Mouse (Mus musculus): ENCODE results near the gene Ms4a6d. TPM values are rescaled to one million over a fixed set of nuclear protein-coding genes. Genes with fewer than 3 reads are reported as not detected.

The Ms4a6d gene
- polyA plus RNA-seq, 1 experiment: 1.5 TPM

DNA sequence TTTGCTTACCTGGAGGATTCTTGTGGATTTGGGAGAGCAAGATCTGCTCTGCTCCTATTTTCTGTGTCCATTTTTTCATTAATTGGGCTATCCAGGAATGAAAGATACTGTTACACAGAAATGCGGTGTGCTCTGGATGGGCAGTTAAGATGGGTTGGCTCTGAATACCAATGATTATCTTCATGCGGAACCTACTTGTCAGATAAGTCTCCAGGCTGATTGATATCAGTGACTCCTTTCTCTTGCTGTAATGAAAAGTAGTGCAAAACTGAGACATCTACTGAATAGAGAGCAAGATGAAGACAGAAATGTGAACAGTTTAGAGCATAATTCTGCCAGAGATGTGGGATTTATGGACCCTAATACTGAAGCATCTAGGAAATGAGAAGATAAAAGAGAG is 18.9 kb upstream of the Ms4a6d start, which contains the start of gene Ms4a2:
Ms4a2 (minus strand) TSS at position 169 of the 400 bp plus-strand sequence.
- Histone ChIP-seq H3K27ac (ENCODE audit: insufficient read depth, low read length) (no peak within 1 kb of the TSS), H3K4me1 (ENCODE audit: control insufficient read depth, insufficient read depth, low read length) (no peaks in the 10 kb centered on the region), H3K4me3 (ENCODE audit: insufficient read depth, low read length) (no peak within 1 kb of the TSS)
- TF ChIP-seq POLR2A (IDR thresholded peaks at IDR 0.05; ENCODE audit: extremely low read depth, insufficient read depth, low read length) (no peak), CTCF (IDR thresholded peaks at IDR 0.05; ENCODE audit: extremely low read depth, insufficient read depth, low read length) (no peak)

DNA sequence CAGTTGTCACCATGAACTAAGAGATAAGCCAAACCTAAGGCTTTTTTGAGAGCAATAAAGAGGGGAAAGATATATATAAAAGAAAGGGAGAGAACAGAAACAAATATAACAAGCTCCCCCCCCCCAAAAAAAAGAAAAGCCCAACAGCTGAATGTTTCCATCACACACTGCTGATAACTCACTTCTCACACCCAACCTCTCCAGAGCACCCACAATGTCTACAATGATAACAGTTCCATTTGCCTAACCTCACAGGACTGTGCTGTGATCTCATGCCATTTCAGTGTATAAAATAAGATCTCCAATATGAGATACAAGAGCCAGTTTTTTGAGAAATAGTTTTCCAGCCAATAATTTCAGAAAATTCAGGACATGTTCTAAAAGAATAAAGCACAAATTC is 13.3 kb upstream of the Ms4a6d start:
- TF ChIP-seq CTCF (IDR thresholded peaks at IDR 0.05; ENCODE audit: extremely low read depth, insufficient read depth, low read length) (no peak), POLR2A (IDR thresholded peaks at IDR 0.05; ENCODE audit: extremely low read depth, insufficient read depth, low read length) (no peak)
- H3K4me3 ChIP-seq (ENCODE audit: insufficient read depth, low read length): no peak overlapping the region
- H3K4me1 ChIP-seq (ENCODE audit: control insufficient read depth, insufficient read depth, low read length): no peaks in the 10 kb centered on the region
- H3K27ac ChIP-seq (ENCODE audit: insufficient read depth, low read length): no peak overlapping the region

DNA sequence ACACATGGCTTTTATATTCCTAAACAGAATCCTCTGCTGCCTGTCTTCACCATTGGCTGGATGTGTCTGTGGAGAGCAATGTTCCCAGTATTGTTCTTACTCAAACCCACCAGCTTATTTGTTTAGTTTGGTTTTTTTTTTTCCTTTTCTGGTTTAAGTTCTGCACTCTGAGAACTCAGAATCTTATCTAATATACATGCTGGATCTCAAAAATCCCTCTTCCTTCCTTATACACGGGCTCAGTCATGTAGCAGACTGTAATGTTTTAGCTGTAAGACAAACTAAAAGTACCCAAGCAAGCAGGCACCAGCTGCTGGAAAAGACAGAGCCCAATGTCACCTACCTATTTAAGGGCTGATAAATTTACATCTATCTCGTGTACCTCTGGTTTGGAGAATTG is 10.2 kb upstream of the Ms4a6d start:
- no peak overlapping the region for H3K4me3 ChIP-seq (ENCODE audit: insufficient read depth, low read length)
- TF ChIP-seq POLR2A (IDR thresholded peaks at IDR 0.05; ENCODE audit: extremely low read depth, insufficient read depth, low read length) (no peak), CTCF (IDR thresholded peaks at IDR 0.05; ENCODE audit: extremely low read depth, insufficient read depth, low read length) (no peak)
- H3K4me1 ChIP-seq (ENCODE audit: control insufficient read depth, insufficient read depth, low read length): no peaks in the 10 kb centered on the region
- no peak overlapping the region for H3K27ac ChIP-seq (ENCODE audit: insufficient read depth, low read length)

DNA sequence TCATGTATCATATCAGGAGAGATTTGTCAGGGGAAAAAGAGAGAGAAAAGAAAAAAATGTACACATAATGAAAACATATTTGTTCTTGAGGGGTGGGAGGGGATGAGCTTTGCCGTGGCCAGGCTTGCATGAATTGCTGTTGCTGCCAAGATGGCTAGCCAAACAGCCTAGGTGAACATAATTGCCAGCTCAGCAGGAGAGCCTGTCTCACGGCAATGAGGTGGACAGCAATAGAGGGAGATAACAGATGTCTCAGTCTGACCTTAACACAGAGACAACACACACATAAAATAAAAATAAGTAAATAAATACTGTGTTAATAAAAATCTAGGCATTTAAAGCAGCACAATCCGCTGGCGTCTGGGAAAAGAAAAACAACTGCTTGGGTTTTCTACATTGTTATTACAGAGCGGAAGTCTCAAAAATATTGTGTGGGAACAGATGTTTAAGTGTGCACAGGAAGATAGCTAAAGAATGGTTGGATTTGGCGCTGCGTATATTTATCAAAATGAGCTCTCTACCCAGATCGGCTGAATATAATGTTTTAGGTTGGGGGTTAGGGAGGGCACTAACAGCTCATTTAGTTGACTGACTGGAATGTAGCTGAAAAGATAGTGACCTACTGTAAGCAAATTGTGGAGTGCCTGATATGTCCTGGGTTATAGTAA is 9.3 kb upstream of the Ms4a6d start:
- no peak overlapping the region for H3K4me3 ChIP-seq (ENCODE audit: insufficient read depth, low read length)
- TF ChIP-seq CTCF (IDR thresholded peaks at IDR 0.05; ENCODE audit: extremely low read depth, insufficient read depth, low read length) (no peak), POLR2A (IDR thresholded peaks at IDR 0.05; ENCODE audit: extremely low read depth, insufficient read depth, low read length) (no peak)
- H3K4me1 ChIP-seq (ENCODE audit: control insufficient read depth, insufficient read depth, low read length): no peaks in the 10 kb centered on the region

DNA sequence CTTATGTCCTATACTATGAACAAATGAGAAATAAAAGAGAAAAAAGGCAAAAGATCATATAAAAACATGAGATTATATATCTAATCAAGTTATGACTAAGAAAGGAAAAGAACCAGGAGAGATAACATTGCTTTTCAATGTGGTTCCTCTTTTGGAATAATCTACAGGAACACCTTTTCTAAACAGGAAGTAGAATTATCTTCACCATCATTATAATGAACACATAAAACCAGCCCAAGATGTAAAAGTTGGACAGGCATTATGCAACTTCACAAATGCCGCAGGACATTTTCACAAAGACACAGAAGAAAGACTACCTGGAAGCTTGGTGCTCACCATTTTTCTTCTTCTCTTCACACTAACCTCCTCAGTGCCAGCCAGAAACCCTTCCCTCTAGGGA is 8.4 kb upstream of the Ms4a6d start:
- Histone ChIP-seq H3K4me3 (ENCODE audit: insufficient read depth, low read length) (no peak overlapping the region), H3K27ac (ENCODE audit: insufficient read depth, low read length) (no peak overlapping the region), H3K4me1 (ENCODE audit: control insufficient read depth, insufficient read depth, low read length) (no peaks in the 10 kb centered on the region)
- TF ChIP-seq POLR2A (IDR thresholded peaks at IDR 0.05; ENCODE audit: extremely low read depth, insufficient read depth, low read length) (no peak), CTCF (IDR thresholded peaks at IDR 0.05; ENCODE audit: extremely low read depth, insufficient read depth, low read length) (no peak)

More for the DNA sequence above, 9.3 kb upstream of the Ms4a6d start:
- H3K27ac ChIP-seq (ENCODE audit: insufficient read depth, low read length): no peak overlapping the region

DNA sequence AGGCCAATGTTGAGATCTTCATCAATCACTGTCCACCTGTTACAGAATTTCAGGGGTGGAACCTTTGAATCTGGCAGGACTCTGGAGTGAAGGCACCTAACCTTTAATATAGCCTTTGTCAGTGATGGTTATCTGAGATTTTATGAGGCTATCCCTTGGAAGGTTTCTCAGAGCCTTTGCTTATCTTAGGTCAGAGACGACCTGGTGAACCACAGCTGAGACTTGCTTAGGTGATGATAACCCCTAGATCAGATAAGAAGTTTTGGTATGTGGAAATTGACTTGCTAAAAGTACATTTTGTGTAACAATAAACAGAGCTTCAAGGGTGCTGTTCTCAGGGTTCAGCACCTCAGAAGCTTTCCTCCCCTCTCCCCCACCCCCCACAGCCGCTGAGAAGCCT is 7.6 kb upstream of the Ms4a6d start:
- Histone ChIP-seq H3K4me1 (ENCODE audit: control insufficient read depth, insufficient read depth, low read length) (no peaks in the 10 kb centered on the region), H3K27ac (ENCODE audit: insufficient read depth, low read length) (no peak overlapping the region), H3K4me3 (ENCODE audit: insufficient read depth, low read length) (no peak overlapping the region)
- TF ChIP-seq POLR2A (IDR thresholded peaks at IDR 0.05; ENCODE audit: extremely low read depth, insufficient read depth, low read length) (no peak), CTCF (IDR thresholded peaks at IDR 0.05; ENCODE audit: extremely low read depth, insufficient read depth, low read length) (no peak)

DNA sequence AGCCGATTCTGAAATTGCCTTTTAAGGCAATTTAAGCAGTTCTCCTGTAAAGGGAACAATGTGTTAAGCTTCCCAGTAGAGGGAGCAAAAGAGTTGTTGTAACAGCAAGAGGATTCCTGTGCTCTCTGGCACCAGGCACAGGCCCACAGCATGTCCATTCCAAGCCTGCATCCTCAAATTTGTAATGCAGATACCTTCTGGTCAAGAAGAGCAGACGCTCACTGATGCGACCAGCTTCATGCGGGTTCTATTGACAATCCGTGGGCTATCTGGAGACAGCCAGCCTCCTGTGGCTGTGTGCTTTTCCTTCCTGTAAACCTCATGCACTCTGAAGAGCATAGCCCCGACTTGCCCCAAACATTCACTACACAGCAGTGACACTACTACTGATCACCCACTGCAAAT is 6.9 kb upstream of the Ms4a6d start:
- H3K27ac ChIP-seq (ENCODE audit: insufficient read depth, low read length): no peak overlapping the region
- TF ChIP-seq POLR2A (IDR thresholded peaks at IDR 0.05; ENCODE audit: extremely low read depth, insufficient read depth, low read length) (no peak), CTCF (IDR thresholded peaks at IDR 0.05; ENCODE audit: extremely low read depth, insufficient read depth, low read length) (peak; percentile 59)
- H3K4me1 ChIP-seq (ENCODE audit: control insufficient read depth, insufficient read depth, low read length): no peaks in the 10 kb centered on the region
- H3K4me3 ChIP-seq (ENCODE audit: insufficient read depth, low read length): no peak overlapping the region

DNA sequence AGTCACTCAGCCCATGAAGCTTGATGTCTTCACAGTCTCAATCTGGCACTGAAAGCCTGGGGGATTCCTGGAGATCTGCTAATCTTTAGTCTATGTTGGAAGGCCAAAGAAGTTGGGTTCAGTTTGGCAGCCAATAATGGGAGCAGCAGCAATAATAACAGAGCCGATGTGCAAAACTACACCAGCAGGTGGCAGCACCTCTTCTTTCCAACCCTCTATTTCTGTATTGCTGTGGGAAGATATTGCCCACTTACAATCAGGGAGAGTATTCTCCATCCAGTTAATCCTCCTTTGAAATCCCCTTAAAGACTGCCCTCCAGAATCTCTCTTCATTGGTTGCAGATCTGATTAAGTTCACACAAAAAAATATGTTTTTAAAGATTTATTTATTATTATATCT is 3.5 kb upstream of the Ms4a6d start:
- no peak overlapping the region for H3K4me3 ChIP-seq (ENCODE audit: insufficient read depth, low read length)
- no peaks in the 10 kb centered on the region for H3K4me1 ChIP-seq (ENCODE audit: control insufficient read depth, insufficient read depth, low read length)
- TF ChIP-seq POLR2A (IDR thresholded peaks at IDR 0.05; ENCODE audit: extremely low read depth, insufficient read depth, low read length): no peak
- peak; percentile 49; the same call in 1 of the 2 replicates for TF ChIP-seq CTCF (IDR thresholded peaks at IDR 0.05; ENCODE audit: extremely low read depth, insufficient read depth, low read length)
- no peak overlapping the region for H3K27ac ChIP-seq (ENCODE audit: insufficient read depth, low read length)

DNA sequence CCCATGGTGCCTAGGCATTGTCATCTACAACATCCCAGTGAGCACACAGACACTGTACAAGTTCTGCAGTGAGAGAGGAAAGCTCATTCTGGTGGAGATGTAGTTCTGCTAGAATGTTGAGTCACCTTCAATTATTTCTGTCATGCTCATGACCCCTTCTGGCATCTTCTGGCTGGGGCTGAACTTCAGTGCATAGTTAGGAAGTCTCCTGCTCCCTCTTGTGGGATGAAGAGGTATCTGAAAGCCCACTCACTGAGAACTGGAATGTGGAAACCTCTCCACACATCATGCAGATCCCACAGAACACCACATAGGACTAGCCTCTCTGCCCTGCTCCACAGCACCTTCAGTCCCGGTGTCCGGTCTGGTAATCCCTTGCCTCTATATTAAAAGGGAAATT is 2.6 kb downstream of the Ms4a6d start:
- no peak for TF ChIP-seq POLR2A (IDR thresholded peaks at IDR 0.05; ENCODE audit: extremely low read depth, insufficient read depth, low read length)
- peak; percentile 53 for TF ChIP-seq CTCF (IDR thresholded peaks at IDR 0.05; ENCODE audit: extremely low read depth, insufficient read depth, low read length)
- no peak overlapping the region for H3K4me3 ChIP-seq (ENCODE audit: insufficient read depth, low read length)
- no peaks in the 10 kb centered on the region; the same call in 1 of the 2 replicates for H3K4me1 ChIP-seq (ENCODE audit: control insufficient read depth, insufficient read depth, low read length)
- no peak overlapping the region for H3K27ac ChIP-seq (ENCODE audit: insufficient read depth, low read length)

DNA sequence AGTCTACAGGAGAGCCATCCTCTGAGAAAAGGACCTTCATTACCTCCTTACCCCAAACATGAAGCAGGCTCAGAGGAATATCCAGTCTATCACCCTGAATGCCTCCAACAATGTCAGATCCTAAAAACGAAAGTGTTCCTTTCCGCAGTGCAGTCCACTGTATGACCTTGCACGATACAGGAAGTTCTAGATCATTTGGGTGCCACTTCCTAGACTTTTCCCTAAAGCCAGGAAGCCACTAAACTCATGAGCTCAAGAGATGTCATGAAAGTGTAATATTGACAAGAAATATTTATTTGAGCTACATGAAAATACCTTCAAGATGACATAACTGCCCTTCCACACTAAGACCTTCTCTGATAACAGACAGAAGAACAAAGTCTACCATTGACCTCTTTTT is 3.3 kb downstream of the Ms4a6d start:
- Histone ChIP-seq H3K4me3 (ENCODE audit: insufficient read depth, low read length) (no peak overlapping the region), H3K4me1 (ENCODE audit: control insufficient read depth, insufficient read depth, low read length) (no peaks in the 10 kb centered on the region; the same call in 1 of the 2 replicates), H3K27ac (ENCODE audit: insufficient read depth, low read length) (no peak overlapping the region)
- no peak for TF ChIP-seq CTCF (IDR thresholded peaks at IDR 0.05; ENCODE audit: extremely low read depth, insufficient read depth, low read length)
- no peak for TF ChIP-seq POLR2A (IDR thresholded peaks at IDR 0.05; ENCODE audit: extremely low read depth, insufficient read depth, low read length)
